Mouse (Mus musculus) left cerebral cortex, postnatal 25 days (tissue): ENCODE results near the gene Actl6b. TPM values are rescaled to one million over a fixed set of nuclear protein-coding genes. Genes with fewer than 3 reads are reported as not detected.
"Not testable (repeated sequence)": the region's sequence is repeated elsewhere in the genome, so short reads cannot be mapped to it uniquely, and the experiment has no call there.

ENCODE experiments used
- DNase-seq, 2 experiments: peaks; one replicate each; pipeline ENCODE4 v3.0.0; 2022; ENCODE audit warnings: low spot score in 2 of 2, mixed read lengths in 1 of 2
- intact Hi-C: fragments of 180-260 bp; cut with DNase I; formaldehyde crosslinking; loops from one replicate; pipeline ENCODE4 v1.15.1; 2025
- total RNA-seq, 2 experiments: library from RNA; stranded (reverse); gene quantifications; 2 replicates each; pipeline ENCODE4 v1.2.3; 2021

The Actl6b gene
- total RNA-seq, 2 experiments from 2014 or later, result 109 to 118 TPM

DNA sequence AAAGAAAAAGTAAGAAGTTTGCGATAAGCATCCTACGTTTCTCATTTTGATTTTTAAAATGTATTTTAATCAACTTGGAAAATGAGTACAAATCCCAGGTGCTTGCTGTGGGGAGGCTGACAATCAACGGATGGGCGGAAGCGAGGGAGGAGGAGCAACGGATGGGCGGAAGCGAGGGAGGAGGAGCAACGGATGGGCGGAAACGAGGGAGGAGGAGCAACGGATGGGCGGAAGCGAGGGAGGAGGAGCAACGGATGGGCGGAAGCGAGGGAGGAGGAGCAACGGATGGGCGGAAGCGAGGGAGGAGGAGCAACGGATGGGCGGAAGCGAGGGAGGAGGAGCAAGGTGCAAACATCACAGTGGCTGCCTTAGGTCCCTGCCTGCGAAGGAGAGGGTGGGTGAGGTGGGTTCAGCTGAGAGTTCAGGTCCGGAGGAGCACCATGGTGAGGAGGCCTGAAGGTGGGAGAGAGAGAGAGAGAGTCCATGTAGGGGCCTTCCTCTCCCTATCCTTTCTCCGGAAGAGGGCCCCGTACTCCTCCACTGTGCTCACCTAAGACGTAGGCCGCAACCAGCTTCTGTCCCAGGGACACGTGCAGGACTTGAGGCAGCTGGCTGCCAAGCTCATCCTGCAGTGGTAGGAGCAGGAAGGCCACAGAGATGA lies 43.4 kb downstream of the Actl6b start:
- intact Hi-C loops, result no loop called here
- no peak for DNase-seq

DNA sequence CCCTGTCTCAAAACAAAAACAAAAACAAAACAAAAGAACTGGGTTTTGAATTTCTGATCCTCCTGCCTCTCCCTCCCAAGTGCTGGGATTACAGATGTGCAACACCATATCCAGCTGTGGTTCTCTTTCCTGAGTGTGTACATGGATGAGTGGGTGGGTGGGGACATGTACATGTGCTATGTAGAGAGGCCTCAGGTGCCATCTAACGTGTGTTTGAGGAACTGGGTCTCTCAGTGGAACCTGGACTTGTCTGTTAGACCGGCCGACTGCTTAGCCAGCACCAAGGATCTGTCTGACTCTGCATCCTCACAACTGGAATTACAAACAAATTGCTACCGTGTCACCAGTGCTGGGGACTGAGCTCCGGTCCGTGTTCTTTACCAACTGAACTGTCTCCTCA lies 44.3 kb downstream of the Actl6b start:
- no peak for DNase-seq
- intact Hi-C loops, result no loop called here

DNA sequence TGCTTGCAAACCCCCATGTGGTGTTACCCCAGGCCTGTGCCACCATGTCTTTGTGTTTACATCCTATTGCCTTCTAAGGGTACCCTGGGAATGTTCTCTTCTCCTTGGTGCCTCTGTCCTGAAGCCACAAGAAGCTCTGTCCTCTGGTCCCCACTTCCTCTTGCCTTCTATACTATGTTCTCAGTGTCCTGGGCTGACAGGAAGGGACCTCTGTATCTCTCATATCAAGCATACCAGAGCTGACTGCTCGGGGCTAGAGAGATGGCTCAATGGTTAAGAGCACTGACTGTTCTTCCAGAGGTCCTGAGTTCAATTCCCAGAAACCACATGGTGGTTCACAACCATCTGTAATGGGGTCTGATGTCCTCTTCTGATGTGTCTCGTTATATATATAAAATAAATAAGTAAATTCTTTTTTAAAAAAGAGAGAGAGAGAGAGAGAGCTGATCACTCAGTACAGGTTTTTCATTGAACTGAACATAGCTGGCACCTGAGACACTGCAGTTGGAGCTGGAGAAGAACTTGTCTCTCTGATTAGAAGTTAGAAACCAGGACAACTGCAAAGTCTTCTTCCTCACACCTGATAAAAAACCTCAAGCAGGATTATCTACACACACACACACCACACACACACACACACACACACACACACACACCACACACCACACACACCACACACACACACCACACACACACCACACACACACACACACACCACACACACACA lies 44.9 kb downstream of the Actl6b start:
- intact Hi-C loops, result no loop called here
- no peak for DNase-seq

DNA sequence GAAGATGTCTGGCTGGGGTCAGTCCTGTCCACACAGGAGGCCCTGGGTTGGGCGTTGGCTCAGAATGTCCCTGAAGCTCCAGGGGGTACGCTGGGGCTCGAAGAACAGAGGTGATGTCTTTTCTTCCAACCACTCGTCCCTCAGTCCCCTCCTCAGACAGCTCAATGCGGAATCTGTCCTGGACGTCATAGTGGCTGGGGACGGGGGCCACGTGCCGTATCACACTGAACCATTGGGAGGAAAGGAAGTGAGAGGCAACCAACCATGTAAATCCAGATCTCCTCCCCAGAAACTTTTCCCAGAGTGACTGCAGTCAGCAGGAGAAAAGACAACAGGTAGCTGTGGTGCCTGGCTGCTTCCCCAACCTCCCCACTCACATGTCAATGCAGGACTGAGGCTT lies 46.3 kb downstream of the Actl6b start:
- DNase-seq, result no peak
- intact Hi-C loops, result no loop called here

DNA sequence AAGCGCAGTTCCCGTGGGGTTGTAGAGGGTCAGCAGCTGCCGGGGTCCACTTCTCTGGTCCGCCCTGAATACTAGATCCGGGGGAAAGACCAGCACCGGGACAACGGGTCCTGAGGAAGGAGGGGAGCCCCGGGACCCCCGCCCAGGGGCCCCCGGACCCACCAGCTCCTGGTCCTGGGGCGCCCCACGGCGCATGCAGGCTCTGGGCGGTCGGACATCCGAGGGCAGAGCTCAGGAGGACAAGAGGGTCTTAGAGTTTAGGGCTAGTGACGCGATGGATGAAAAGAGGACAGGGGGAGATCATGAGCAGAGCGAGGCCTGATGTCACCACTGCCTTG lies 46.9 kb downstream of the Actl6b start:
- intact Hi-C loops, result loop anchor here (2.0 kb wide), 2 partner anchors 29 to 67 kb away; partner anchors contain the start of genes Epo, Fbxo24, Gm20605 and Gnb2
- DNase-seq, result no peak

DNA sequence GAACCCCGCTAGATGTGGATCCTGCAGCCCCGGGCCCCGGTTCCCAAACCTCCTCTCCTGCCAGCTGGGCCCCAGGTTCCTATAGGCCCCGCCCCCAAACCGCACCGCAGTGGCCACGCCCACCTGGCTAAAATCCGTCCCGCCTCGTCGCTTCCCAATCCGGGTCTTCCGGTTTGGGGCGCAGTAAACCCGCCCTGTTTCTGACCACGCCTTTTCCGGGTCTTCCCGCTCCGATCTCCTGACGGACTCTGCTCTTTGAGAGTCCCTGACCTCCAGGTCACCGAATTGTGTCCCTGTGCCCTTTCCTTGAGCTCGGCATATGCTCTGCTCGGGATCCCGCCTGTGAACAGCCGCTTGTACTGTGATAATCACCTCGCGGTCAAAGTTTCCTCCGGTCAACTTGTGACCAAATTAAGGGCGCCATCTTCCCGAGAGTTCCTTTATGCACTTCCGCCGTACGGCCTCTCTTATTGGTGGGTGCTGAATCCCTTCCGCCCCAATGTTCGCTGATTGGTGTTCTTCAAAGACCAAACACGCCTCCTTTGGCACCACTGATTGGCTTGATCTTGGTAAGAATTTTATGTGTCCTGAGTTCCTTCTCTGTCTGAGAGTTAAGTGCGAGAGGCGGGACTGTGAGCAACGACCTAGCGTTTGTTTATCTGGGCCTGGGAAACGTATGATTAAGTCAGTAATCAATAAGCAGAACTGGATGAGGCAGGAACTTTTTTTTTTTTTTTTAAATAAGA lies 47.5 kb downstream of the Actl6b start, which contains the start of gene Mospd3:
TSS of gene Mospd3 (minus strand) at position 440 of the 746 bp plus-strand sequence.
- DNase-seq, result peak; percentile 95 to 98
- intact Hi-C loops, result loop anchor here (2.0 kb wide), 2 partner anchors 28 to 68 kb away; partner anchors contain the start of genes Epo, Fbxo24, Gm20605 and Gnb2

DNA sequence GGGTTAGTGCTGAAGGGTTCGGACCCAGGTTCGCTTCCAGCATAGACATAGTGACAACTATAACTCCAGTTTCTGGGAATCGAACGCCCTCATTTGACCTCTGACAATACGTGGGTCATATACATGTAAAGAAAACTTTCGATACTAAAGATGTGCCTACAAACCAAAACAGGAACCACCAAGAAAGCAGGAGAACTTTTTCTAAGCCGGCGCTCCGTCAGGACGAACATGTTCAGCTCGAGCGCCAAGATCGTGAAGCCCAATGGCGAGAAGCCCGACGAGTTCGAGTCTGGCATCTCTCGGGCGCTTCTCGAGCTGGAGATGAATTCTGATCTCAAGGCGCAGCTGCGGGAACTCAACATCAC lies 48.0 kb downstream of the Actl6b start:
- intact Hi-C loops, result loop anchor here (2.0 kb wide), 2 partner anchors 27 to 69 kb away; partner anchors contain the start of genes Epo, Fbxo24, Gm20605 and Gnb2
- DNase-seq, result no peak

DNA sequence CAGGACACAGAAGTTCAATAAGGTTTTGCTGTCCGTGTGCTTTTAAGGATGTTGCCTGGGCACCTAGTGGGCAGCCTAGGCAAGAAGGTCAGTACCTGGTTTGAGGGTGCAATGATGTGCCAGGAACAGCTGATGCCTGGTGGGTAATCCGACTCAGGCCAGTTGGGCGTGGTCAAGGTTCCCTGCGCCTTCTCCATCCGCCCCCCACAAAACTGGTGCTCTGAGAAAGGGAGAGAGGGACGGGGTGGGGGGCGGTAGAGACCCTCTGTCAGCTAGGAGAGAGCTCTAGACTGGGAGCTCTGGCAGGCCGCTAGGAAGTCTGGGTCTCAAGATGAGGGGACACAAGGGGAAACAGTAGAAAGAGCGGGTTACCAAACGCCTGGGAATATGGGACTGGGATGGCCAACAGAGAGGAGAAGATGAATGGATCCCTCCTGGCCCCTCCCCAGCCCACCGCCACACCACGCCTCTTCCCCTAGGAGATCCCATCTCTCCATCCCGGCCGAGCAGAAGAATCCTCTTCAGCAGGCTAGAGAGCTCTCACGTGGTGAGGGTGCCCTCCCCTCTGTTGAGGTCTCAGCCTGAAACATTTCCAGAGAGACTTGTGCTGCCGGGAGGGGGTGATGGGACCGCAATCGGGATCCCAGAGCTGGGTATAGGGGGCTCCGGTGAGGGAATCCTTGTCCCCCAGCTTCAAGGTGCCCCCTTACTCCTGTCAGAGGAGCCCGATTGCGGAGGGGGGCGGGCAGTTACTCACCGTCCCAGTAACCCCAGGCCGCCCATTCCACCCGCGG lies 54.7 kb downstream of the Actl6b start:
- no peak for DNase-seq
- intact Hi-C loops, result no loop called here

DNA sequence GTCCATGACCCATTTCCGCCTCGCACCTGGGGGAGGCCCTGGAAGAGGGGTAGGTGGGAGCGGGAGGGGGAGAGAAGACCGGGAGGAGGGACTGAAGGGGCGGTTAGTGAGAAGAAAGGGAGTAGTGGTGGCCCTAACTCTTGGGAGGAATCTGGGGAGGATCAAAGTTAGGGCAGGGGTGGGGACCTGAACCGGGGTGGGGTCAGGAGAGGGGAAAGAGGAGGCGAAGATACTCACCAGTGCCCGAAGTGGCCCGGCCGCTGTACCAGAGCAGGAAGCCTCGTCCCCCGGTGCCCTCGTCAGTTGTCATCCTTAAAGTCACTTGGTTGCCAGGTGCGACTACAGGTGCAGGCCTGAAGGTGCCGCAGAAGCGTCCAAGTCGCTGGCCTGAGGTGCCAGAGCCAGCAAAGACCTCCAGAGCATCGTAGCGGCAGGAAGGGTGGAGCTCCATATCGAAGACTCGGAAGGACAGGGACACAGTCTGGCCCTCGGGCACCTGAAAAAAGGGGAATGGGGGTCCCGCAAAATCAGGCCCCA lies 55.4 kb downstream of the Actl6b start:
- no peak for DNase-seq
- intact Hi-C loops, result no loop called here

DNA sequence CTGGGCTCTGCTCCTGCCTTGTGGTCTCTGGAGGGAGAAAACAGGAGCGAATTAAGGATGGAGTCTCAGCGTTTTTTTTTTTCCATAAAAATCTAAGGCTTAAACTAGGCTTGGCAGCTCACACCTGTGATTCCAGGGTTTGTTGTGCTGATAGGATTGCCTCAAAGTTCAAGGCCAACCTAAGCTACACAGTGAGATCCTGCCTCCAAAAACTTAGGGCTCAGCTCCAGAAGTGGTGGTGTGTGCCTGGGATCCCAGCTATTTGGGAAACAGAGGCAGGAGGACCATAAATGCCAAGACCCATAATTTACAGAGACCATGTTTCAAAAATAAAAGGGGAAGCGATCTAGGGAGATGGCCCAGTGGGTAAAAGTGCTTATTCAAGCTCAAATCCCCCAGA lies 56.0 kb downstream of the Actl6b start:
- intact Hi-C loops, result no loop called here
- DNase-seq, result no peak

DNA sequence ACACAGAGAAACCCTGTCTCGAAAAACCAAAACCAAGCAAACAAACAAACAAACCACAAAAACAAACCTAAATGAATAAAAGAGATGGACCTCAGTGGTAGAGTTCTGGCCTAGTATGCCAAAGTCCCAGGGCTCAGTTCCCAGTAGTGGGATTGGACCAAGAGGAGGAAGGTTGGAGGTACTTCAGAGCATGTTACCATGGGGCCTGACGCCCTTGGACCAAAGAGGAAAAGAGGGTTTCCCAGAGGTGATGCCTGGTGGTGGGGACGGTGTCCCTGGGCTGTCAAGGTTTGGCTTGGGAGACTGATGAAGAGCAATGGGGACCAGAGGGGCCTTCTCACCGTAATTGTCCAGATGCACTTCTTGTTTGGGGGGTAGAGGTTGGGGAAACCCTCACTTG lies 56.7 kb downstream of the Actl6b start:
- DNase-seq, result no peak
- intact Hi-C loops, result no loop called here

DNA sequence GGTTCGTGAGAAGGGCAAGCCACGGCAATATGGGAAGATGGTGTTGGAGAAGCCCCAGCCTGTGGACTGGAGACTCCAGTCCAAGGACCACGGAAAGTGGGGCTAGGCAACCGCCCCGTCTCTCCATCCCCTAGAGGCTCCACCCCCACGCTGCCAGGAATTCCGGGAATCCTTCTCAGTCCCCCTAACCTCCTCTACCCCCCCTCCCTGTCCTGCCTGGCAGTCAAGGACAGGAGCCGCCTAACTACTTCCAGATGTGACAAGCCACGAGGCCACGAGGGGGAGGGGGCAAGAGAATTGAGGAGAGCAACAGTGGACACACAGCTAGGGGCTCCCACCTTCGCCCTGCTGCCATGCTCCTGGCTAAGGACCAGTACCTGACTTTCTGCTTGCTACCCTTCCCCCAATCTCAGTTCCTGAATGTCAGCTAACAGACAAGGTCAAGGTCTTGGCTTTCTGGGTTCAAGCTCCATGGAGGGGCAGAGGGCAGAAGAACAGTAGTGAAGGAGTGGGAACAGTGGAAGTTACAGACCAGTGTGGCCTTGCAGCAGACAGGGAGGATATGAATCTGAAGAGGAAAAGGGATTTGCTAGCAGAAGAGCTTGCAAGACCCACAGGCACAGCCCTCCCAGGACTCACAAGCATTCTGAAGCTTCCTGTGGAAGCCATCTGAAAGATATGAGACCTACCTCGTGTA lies 57.4 kb downstream of the Actl6b start:
- intact Hi-C loops, result no loop called here
- DNase-seq, result no peak

DNA sequence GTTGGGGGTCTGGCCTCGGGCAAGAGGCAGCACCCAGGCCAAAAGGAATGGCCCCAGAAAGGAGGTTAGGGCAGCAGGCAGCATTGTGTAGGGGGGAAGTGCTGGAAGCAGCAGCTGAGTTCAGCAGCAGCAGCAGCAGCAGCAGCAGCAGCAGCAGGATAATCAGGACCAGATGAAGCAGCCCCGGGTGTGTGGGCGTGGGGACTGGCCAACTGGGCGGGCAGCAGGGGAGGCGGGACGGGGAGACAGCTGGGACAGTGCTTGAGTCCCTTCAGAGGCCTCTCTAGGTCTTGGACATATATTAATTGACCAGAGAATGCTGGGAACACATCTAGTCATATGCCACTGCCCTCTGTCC lies 57.9 kb downstream of the Actl6b start:
- no peak for DNase-seq
- intact Hi-C loops, result no loop called here

DNA sequence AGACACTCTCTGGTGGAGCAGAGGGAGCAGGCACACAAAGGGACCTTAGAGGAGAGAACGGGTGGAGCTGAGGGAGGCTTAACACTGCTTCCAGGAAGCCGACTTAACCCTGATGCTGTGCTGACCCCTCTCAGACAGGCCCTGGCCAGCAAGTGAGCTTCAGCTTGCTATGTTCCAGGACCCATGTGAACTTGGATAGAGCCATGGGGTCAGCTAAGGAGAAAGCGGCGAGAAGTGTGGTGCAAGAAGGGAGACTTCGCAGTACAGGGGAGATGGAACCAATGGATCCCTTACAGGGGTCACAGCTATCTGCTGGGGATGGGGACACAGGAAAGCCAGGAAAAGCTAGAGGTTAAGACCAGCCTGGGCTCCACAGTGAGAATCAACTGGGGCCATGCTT lies 59.8 kb downstream of the Actl6b start:
- intact Hi-C loops, result no loop called here
- DNase-seq, result no peak

DNA sequence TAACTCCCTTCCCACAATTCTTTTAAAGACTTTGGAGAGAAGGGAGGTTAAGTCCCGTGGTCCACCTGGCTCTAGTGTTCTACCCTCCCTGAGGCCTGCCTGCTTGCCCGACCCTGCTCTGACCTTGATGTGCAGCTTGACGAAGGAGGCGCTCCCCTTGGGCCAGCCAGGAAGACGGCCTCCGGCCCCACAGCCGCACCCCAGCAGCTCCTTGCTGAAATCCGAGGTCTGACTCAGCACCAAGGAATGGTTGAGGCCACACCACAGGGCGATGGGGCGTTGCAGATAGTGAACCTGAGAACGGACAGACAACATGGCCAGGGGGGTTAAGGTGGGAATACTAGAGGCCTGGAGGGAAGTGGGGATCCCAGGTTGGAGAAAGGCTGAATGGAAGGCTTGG lies 60.2 kb downstream of the Actl6b start, which contains the start of gene Pcolce:
TSS of gene Pcolce (minus strand) at position 235 of the 400 bp plus-strand sequence.
- DNase-seq, result no peak

DNA sequence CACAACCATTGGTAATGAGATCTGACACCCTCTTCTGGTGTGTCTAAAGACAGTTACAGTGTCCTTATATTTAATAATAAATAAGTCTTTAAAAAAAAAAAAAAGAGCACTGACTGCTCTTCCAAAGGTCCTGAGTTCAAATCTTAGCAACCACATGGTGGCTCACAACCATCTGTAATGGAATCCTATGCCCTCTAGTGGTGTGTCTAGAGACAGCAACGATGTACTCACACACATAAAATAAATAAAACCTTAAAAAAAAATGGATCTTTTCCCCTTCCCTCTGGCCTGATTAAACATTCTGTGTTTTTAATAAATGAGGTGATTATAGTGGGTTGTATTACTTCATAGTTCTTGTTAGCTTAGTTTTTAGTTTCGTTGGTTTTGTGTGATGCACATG lies 61.6 kb downstream of the Actl6b start:
- intact Hi-C loops, DNase-seq: not testable (repeated sequence)

More for the DNA sequence above, 60.2 kb downstream of the Actl6b start, which contains the start of gene Pcolce:
- intact Hi-C loops, result no loop called here

DNA sequence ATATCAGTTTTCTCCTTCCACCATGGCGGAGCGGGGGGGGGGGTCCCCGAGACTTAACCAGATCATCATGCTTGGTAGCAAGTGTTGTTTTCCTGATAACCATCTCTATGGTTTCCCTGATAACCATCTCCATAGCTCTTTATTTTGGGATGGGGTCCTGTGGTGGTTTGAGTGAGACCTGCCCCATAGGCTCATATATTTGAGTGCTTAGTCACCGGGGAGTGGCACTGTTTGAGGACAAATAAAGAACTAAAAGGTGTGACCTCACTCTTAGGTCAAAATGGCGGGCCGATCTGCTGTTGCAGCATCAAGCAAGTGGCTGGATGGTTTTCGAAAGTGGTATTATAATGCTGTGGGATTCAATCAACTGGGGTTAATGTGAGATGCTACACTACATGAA lies 62.0 kb downstream of the Actl6b start:
- intact Hi-C loops, result no loop called here
- DNase-seq, result no peak
